Mouse (Mus musculus) MEL (cell line): ENCODE data around the gene Ficd.

Experiments
- BHLHE40 ChIP-seq: IDR thresholded peaks from 2 replicates; pipeline ENCODE4 v1.6.1; 2012; ENCODE audit warnings: low read depth, mild to moderate bottlenecking, inconsistent platforms, low read length, improper control_type of control experiment, borderline replicate concordance
- CHD2 ChIP-seq: IDR thresholded peaks from 2 replicates; pipeline ENCODE4 v1.6.1; 2011; ENCODE audit warnings: low read length, improper control_type of control experiment
- HCFC1 ChIP-seq: IDR thresholded peaks from 2 replicates; pipeline ENCODE4 v1.6.1; 2012; ENCODE audit warnings: low read depth, mild to moderate bottlenecking, inconsistent platforms, low read length, improper control_type of control experiment, moderate library complexity
- TAL1 ChIP-seq: IDR thresholded peaks from 2 replicates; pipeline ENCODE4 v1.6.1; 2012; ENCODE audit warnings: mild to moderate bottlenecking, inconsistent platforms, low read length, moderate library complexity, mixed read lengths
- USF2 ChIP-seq, 2 experiments: IDR thresholded peaks; 2 replicates each; pipeline ENCODE4 v1.6.1; 2011 to 2012; ENCODE audit warnings: improper control_type of control experiment in 2 of 2, low read length in 2 of 2, borderline replicate concordance in 1 of 2, inconsistent platforms in 1 of 2, low read depth in 1 of 2, mild to moderate bottlenecking in 1 of 2; ENCODE audit not compliant: insufficient read depth in 1 of 2

DNA sequence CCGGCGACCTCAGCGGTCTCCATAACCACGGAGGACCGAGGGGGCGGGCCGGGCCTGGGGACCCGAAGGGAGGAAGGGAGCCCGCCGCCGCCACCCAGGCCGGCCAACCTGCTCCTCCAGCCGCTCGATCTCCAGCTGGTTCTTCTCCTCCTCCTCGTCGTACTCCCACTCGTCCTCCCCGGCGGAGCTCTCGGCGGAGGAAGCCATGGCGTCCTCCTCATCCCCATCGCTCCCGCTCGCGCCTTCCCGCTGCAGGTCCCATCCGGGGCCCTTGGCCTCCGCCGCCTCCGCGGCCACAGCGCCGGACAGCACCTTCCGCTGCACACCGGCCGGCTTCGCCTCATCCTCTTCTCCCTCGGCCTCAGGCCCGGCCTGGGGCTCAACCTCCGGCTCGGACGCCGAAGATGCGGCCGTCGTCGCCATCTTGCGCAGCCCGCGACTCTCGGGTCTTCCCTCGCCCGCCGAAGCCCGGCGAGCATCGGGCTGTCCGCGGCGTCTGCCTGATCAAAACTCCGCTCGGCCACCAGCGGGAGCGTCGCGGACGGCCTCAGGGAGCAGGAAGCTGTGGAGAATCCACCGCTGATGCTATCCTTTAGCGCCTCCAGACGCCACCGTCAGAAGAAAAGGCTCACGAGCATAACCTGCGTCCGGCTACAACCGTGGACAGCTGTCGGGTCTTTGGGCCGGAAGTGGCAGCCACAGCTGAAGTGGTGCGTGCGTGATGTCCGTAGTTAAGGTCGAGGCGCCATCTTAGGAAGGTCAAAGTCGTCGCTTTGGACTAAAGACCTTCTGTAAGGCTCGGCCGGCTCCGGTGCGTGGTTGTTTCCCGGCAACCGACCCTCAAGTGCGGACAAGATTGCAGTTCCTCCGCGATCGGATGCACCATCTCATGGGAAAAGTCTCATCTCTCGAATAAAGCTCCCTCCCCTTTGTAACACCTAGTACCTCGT, 35.9 kb downstream of the Ficd start:
- TF ChIP-seq USF2 (IDR thresholded peaks at IDR 0.05; ENCODE audit: borderline replicate concordance in 1 of 2, insufficient read depth in 1 of 2, low read depth in 1 of 2, low read length in 2 of 2): no peak
- TF ChIP-seq BHLHE40: no peak
- peak; percentile 95 for TF ChIP-seq HCFC1
- TF ChIP-seq TAL1: no peak
- no peak for TF ChIP-seq CHD2
